Mouse (Mus musculus) CH12.LX (cell line): Measurements from ENCODE around the gene Pou3f1. TPM values are rescaled to one million over a fixed set of nuclear protein-coding genes. Genes with fewer than 3 reads are reported as not detected.

ENCODE experiments used
- DNase-seq: peaks from one replicate; pipeline ENCODE4 v3.0.0-alpha.2; 2013; ENCODE audit errors: extremely low read depth
- H3K27ac ChIP-seq: 2 replicates; pipeline ENCODE4 v1.5.1; 2012; ENCODE audit warnings: low read depth, mild to moderate bottlenecking, control low read depth, moderate library complexity; ENCODE audit not compliant: insufficient read depth
- H3K27me3 ChIP-seq: replicated peaks from 2 replicates; pipeline ENCODE3; 2012; ENCODE audit warnings: inconsistent platforms
- H3K36me3 ChIP-seq, 2 experiments: replicated peaks in 1 of 2; 2 replicates each; pipeline versions ENCODE3 to v1.6.1; 2012; ENCODE audit warnings: inconsistent platforms in 1 of 2, low read length in 1 of 2, mild to moderate bottlenecking in 1 of 2, mixed read lengths in 1 of 2, moderate library complexity in 1 of 2; ENCODE audit not compliant: control insufficient read depth in 1 of 2, insufficient read depth in 1 of 2
- H3K4me1 ChIP-seq, 2 experiments: 2 replicates each; pipeline ENCODE4 v1.6.1; 2012; ENCODE audit warnings: inconsistent platforms in 1 of 2, moderate library complexity in 1 of 2; ENCODE audit not compliant: insufficient read depth in 2 of 2, control insufficient read depth in 1 of 2
- H3K4me2 ChIP-seq: 2 replicates; pipeline ENCODE4 v1.6.1; 2012; ENCODE audit warnings: low read depth, mild to moderate bottlenecking, control low read depth; ENCODE audit not compliant: poor library complexity, insufficient read depth, severe bottlenecking
- H3K4me3 ChIP-seq, 3 experiments: fragments of 150-350 bp in 1 of 3; sonication (generic) in 1 of 3; replicated peaks in 1 of 3; 2 replicates each; pipeline versions ENCODE3 to v1.5.1; 2011 to 2012; ENCODE audit warnings: low read depth in 2 of 3, low read length in 2 of 3, mild to moderate bottlenecking in 2 of 3, moderate library complexity in 2 of 3, control low read depth in 1 of 3, improper control_type of control experiment in 1 of 3, inconsistent platforms in 1 of 3, mixed read lengths in 1 of 3; ENCODE audit not compliant: poor library complexity in 1 of 3
- H3K79me2 ChIP-seq: replicated peaks from 2 replicates; pipeline ENCODE4 v1.6.1; 2012; ENCODE audit warnings: mild to moderate bottlenecking, moderate library complexity; ENCODE audit not compliant: control insufficient read depth, poor library complexity, insufficient read depth, severe bottlenecking; ENCODE audit errors: extremely low read depth
- H3K9ac ChIP-seq: 2 replicates; pipeline ENCODE4 v1.6.1; 2012; ENCODE audit warnings: low read depth, mild to moderate bottlenecking, control low read depth, moderate library complexity; ENCODE audit not compliant: insufficient read depth
- H3K9me3 ChIP-seq: replicated peaks from 2 replicates; pipeline ENCODE3; 2012; ENCODE audit warnings: low read length, inconsistent platforms, mixed read lengths
- BHLHE40 ChIP-seq: IDR thresholded peaks from 2 replicates; pipeline ENCODE4 v1.6.1; 2011; ENCODE audit warnings: mild to moderate bottlenecking, low read depth, low read length, improper control_type of control experiment
- CHD1 ChIP-seq: IDR thresholded peaks from 2 replicates; pipeline ENCODE4 v1.6.1; 2012; ENCODE audit warnings: low read depth, low read length, improper control_type of control experiment, inconsistent platforms
- CHD2 ChIP-seq: IDR thresholded peaks from 2 replicates; pipeline ENCODE4 v1.6.1; 2011; ENCODE audit warnings: low read length, improper control_type of control experiment
- CTCF ChIP-seq, 2 experiments: IDR thresholded peaks in 1 of 2; conservative IDR thresholded peaks in 1 of 2; 2 replicates each; pipeline ENCODE4 v1.5.1; 2011 to 2012; ENCODE audit warnings: low read depth in 2 of 2, low read length in 2 of 2, improper control_type of control experiment in 1 of 2, inconsistent platforms in 1 of 2, mild to moderate bottlenecking in 1 of 2, moderate library complexity in 1 of 2
- E2F4 ChIP-seq: IDR thresholded peaks from 2 replicates; pipeline ENCODE4 v1.6.1; 2011; ENCODE audit warnings: low read depth, low read length, improper control_type of control experiment; ENCODE audit not compliant: insufficient replicate concordance
- EP300 ChIP-seq: IDR thresholded peaks from 2 replicates; pipeline ENCODE4 v1.6.1; 2011; ENCODE audit warnings: low read length, improper control_type of control experiment
- ETS1 ChIP-seq: conservative IDR thresholded peaks from 2 replicates; pipeline ENCODE4 v1.6.1; 2012; ENCODE audit warnings: low read depth, mild to moderate bottlenecking, inconsistent platforms, low read length, improper control_type of control experiment, moderate library complexity
- GABPA ChIP-seq: IDR thresholded peaks from 2 replicates; pipeline ENCODE4 v1.6.1; 2012; ENCODE audit warnings: low read depth, low read length, improper control_type of control experiment, inconsistent platforms; ENCODE audit not compliant: insufficient replicate concordance
- HCFC1 ChIP-seq: IDR thresholded peaks from 2 replicates; pipeline ENCODE4 v1.6.1; 2012; ENCODE audit warnings: low read depth, mild to moderate bottlenecking, inconsistent platforms, low read length, improper control_type of control experiment
- IRF4 ChIP-seq: IDR thresholded peaks from 2 replicates; pipeline ENCODE4 v1.6.1; 2014; ENCODE audit warnings: low read depth, mild to moderate bottlenecking, inconsistent platforms, low read length, improper control_type of control experiment
- JUN ChIP-seq: IDR thresholded peaks from 2 replicates; pipeline ENCODE4 v1.6.1; 2011; ENCODE audit warnings: low read depth, mild to moderate bottlenecking, low read length, improper control_type of control experiment, moderate library complexity; ENCODE audit not compliant: insufficient read depth
- JUND ChIP-seq: conservative IDR thresholded peaks from 2 replicates; pipeline ENCODE4 v1.6.1; 2011; ENCODE audit warnings: low read depth, low read length, improper control_type of control experiment
- KAT2A ChIP-seq: IDR thresholded peaks from 2 replicates; pipeline ENCODE4 v1.6.1; 2012; ENCODE audit warnings: low read length, improper control_type of control experiment, inconsistent platforms; ENCODE audit not compliant: insufficient replicate concordance
- MAFK ChIP-seq: IDR thresholded peaks from 2 replicates; pipeline ENCODE4 v1.6.1; 2011; ENCODE audit warnings: low read length, improper control_type of control experiment; ENCODE audit not compliant: insufficient replicate concordance
- MAX ChIP-seq: IDR thresholded peaks from 2 replicates; pipeline ENCODE4 v1.6.1; 2011; ENCODE audit warnings: low read length, improper control_type of control experiment
- MAZ ChIP-seq: IDR thresholded peaks from 2 replicates; pipeline ENCODE4 v1.6.1; 2012; ENCODE audit warnings: low read depth, mild to moderate bottlenecking, inconsistent platforms, low read length, improper control_type of control experiment, moderate library complexity
- MEF2A ChIP-seq: IDR thresholded peaks from 2 replicates; pipeline ENCODE4 v1.6.1; 2014; ENCODE audit warnings: low read depth, mild to moderate bottlenecking, inconsistent platforms, low read length, improper control_type of control experiment, borderline replicate concordance
- MXI1 ChIP-seq: IDR thresholded peaks from 2 replicates; pipeline ENCODE4 v1.6.1; 2011; ENCODE audit warnings: mild to moderate bottlenecking, low read depth, low read length, improper control_type of control experiment
- MYC ChIP-seq: IDR thresholded peaks from 2 replicates; pipeline ENCODE4 v1.6.1; 2011; ENCODE audit warnings: low read depth, mild to moderate bottlenecking, improper control_type of control experiment, low read length
- NELFE ChIP-seq: IDR thresholded peaks from 2 replicates; pipeline ENCODE4 v1.6.1; 2011; ENCODE audit warnings: low read depth, low read length, improper control_type of control experiment
- NRF1 ChIP-seq: IDR thresholded peaks from 2 replicates; pipeline ENCODE4 v1.6.1; 2014; ENCODE audit warnings: low read depth, mild to moderate bottlenecking, inconsistent platforms, low read length, improper control_type of control experiment, moderate library complexity
- PAX5 ChIP-seq: IDR thresholded peaks from 2 replicates; pipeline ENCODE4 v1.6.1; 2012; ENCODE audit warnings: low read length, inconsistent platforms, mixed read lengths
- POLR2A ChIP-seq: IDR thresholded peaks from 2 replicates; pipeline ENCODE4 v1.6.1; 2011; ENCODE audit warnings: low read depth, mild to moderate bottlenecking, improper control_type of control experiment, low read length
- POLR2AphosphoS2 ChIP-seq: IDR thresholded peaks from 2 replicates; pipeline ENCODE4 v1.6.1; 2011; ENCODE audit warnings: low read depth, low read length, improper control_type of control experiment
- RAD21 ChIP-seq: IDR thresholded peaks from 2 replicates; pipeline ENCODE4 v1.6.1; 2011; ENCODE audit warnings: low read depth, mild to moderate bottlenecking, low read length, improper control_type of control experiment, moderate library complexity
- RCOR1 ChIP-seq: conservative IDR thresholded peaks from 2 replicates; pipeline ENCODE4 v1.6.1; 2012; ENCODE audit warnings: low read depth, mild to moderate bottlenecking, inconsistent platforms, low read length, improper control_type of control experiment
- SIN3A ChIP-seq: IDR thresholded peaks from 2 replicates; pipeline ENCODE4 v1.6.1; 2012; ENCODE audit warnings: low read length, improper control_type of control experiment, inconsistent platforms
- SMC3 ChIP-seq: IDR thresholded peaks from 2 replicates; pipeline ENCODE4 v1.6.1; 2011; ENCODE audit warnings: low read depth, low read length, improper control_type of control experiment
- TBP ChIP-seq: conservative IDR thresholded peaks from 2 replicates; pipeline ENCODE4 v1.6.1; 2011; ENCODE audit warnings: low read depth, low read length, improper control_type of control experiment
- TCF12 ChIP-seq: IDR thresholded peaks from 2 replicates; pipeline ENCODE4 v1.6.1; 2014; ENCODE audit warnings: low read depth, mild to moderate bottlenecking, inconsistent platforms, low read length, improper control_type of control experiment
- UBTF ChIP-seq: IDR thresholded peaks from 2 replicates; pipeline ENCODE4 v1.6.1; 2012; ENCODE audit warnings: low read depth, mild to moderate bottlenecking, inconsistent platforms, low read length, improper control_type of control experiment, moderate library complexity
- USF1 ChIP-seq: IDR thresholded peaks from 2 replicates; pipeline ENCODE4 v1.6.1; 2014; ENCODE audit warnings: low read depth, mild to moderate bottlenecking, inconsistent platforms, low read length, improper control_type of control experiment
- USF2 ChIP-seq: conservative IDR thresholded peaks from 2 replicates; pipeline ENCODE4 v1.6.1; 2011; ENCODE audit warnings: low read depth, low read length, improper control_type of control experiment
- ZC3H11A ChIP-seq: IDR thresholded peaks from 2 replicates; pipeline ENCODE4 v1.6.1; 2012; ENCODE audit warnings: low read depth, mild to moderate bottlenecking, inconsistent platforms, low read length, improper control_type of control experiment
- ZKSCAN1 ChIP-seq: IDR thresholded peaks from 2 replicates; pipeline ENCODE4 v1.6.1; 2012; ENCODE audit warnings: low read depth, inconsistent platforms, low read length, improper control_type of control experiment, borderline replicate concordance
- ZMIZ1 ChIP-seq: IDR thresholded peaks from 2 replicates; pipeline ENCODE4 v1.6.1; 2012; ENCODE audit warnings: low read depth, mild to moderate bottlenecking, inconsistent platforms, low read length, improper control_type of control experiment
- ZNF384 ChIP-seq: IDR thresholded peaks from 2 replicates; pipeline ENCODE4 v1.6.1; 2012; ENCODE audit warnings: low read depth, low read length, improper control_type of control experiment, inconsistent platforms
- dilution Hi-C: fragments of 300-500 bp; cut with MboI; formaldehyde crosslinking; loops from 2 replicates; pipeline ENCODE4 v1.14.3; 2020; ENCODE audit warnings: low sequenced_read_pairs; ENCODE audit not compliant: extremely low pct_unique_long_range_greater_than_20kb, extremely low pct_ligation_motif_present
- in situ Hi-C: fragments of 300-500 bp; cut with MboI; formaldehyde crosslinking; loops from 3 replicates; pipeline ENCODE4 v1.14.3; 2019; ENCODE audit warnings: low sequenced_read_pairs, low pct_ligation_motif_present, low pct_unique_long_range_greater_than_20kb, mixed read lengths
- polyA plus RNA-seq: library from polyadenylated mRNA; unstranded; fragments of >175 nt; gene quantifications from 2 replicates; pipeline ENCODE4 v1.2.1, GENCODE M21; 2012; ENCODE audit warnings: low read depth; ENCODE audit not compliant: insufficient read length
- total RNA-seq, 2 experiments: library from RNA; depleted of rRNA; stranded (reverse); fragments of 300-350 nt in 1 of 2; fragments of >200 nt in 1 of 2; gene quantifications; 2 replicates each; pipeline ENCODE4 v1.2.3; 2012 to 2014

Pou3f1 gene
- total and polyA plus RNA-seq, 3 experiments = not detected

GRCm38 (mm10) chr4:124708518-124709477, 52.2 kb downstream of the Pou3f1 start:
- H3K27me3 ChIP-seq = no peaks in the 10 kb centered on the region
- H3K4me2 ChIP-seq = peak overlapping the region; percentile 58
- H3K79me2 ChIP-seq = no peaks in the 10 kb centered on the region
- dilution Hi-C loops (no loop called here), in situ Hi-C loops (loop anchor here (10.0 kb wide), 1 partner anchor 356 kb away; the partner anchor contains the start of genes Dnali1 and Snip1)
- H3K4me1 ChIP-seq = peaks cover 34 to 70% of the 10 kb centered on the region in 2 experiments
- H3K9ac ChIP-seq = peak overlapping the region; percentile 70
- H3K9me3 ChIP-seq = no peaks in the 10 kb centered on the region
- H3K4me3 ChIP-seq = peak overlapping the region; percentile 16 to 53 (median 51)
- peak; percentile 94 for DNase-seq
- peak overlapping the region; percentile 90 for H3K27ac ChIP-seq
- H3K36me3 ChIP-seq = peaks cover 17 to 24% of the 10 kb centered on the region in 2 experiments
- TF ChIP-seq E2F4 = no peak
- peak; percentile 61 for TF ChIP-seq IRF4
- TF ChIP-seq MEF2A = peak; percentile 75
- no peak for TF ChIP-seq CTCF (conservative IDR thresholded peaks at IDR 0.05 in 1 of 2, IDR thresholded peaks at IDR 0.05 in 1 of 2; ENCODE audit: low read depth in 2 of 2, low read length in 2 of 2)
- TF ChIP-seq MYC = peak; percentile 67; the same call in 1 of the 2 replicates
- peak; percentile 54 for TF ChIP-seq NELFE
- TF ChIP-seq ZC3H11A = no peak
- TF ChIP-seq JUN = no peak
- peak; percentile 62; the same call in 1 of the 2 replicates for TF ChIP-seq POLR2A
- TF ChIP-seq ETS1 = peak; percentile 23
- no peak for TF ChIP-seq ZNF384
- no peak for TF ChIP-seq GABPA
- TF ChIP-seq MAX = 0 out of 2 replicates have a peak, but pooled peaks have one; percentile 15
- no peak for TF ChIP-seq PAX5
- peak; percentile 21; the same call in 1 of the 2 replicates for TF ChIP-seq HCFC1
- TF ChIP-seq JUND = no peak
- TF ChIP-seq ZKSCAN1 = no peak
- TF ChIP-seq BHLHE40 = peak; percentile 84
- TF ChIP-seq KAT2A = no peak
- no peak for TF ChIP-seq USF2
- 0 out of 2 replicates have a peak, but pooled peaks have one; percentile 32 for TF ChIP-seq NRF1
- TF ChIP-seq CHD1 = no peak
- 0 out of 2 replicates have a peak, but pooled peaks have one; percentile 29 for TF ChIP-seq EP300
- peak; percentile 80 for TF ChIP-seq MAZ
- no peak for TF ChIP-seq RCOR1
- TF ChIP-seq TBP = peak; percentile 39; the same call in 1 of the 2 replicates
- no peak; the same call in 1 of the 2 replicates for TF ChIP-seq SMC3
- no peak; the same call in 1 of the 2 replicates for TF ChIP-seq RAD21
- 0 out of 2 replicates have a peak, but pooled peaks have one; percentile 16 for TF ChIP-seq CHD2
- peak; percentile 22 for TF ChIP-seq SIN3A
- TF ChIP-seq UBTF = peak; percentile 55; the same call in 1 of the 2 replicates
- no peak for TF ChIP-seq ZMIZ1
- peak; percentile 79 for TF ChIP-seq TCF12
- no peak for TF ChIP-seq MXI1
- no peak for TF ChIP-seq POLR2AphosphoS2
- peak; percentile 31; the same call in 1 of the 2 replicates for TF ChIP-seq MAFK
- TF ChIP-seq USF1 = no peak
